Mouse (Mus musculus): ENCODE data around the gene Jam3.
A peak's percentile ranks its signal among the peaks of the same experiment; 100 is the strongest.

Jam3 gene

DNA sequence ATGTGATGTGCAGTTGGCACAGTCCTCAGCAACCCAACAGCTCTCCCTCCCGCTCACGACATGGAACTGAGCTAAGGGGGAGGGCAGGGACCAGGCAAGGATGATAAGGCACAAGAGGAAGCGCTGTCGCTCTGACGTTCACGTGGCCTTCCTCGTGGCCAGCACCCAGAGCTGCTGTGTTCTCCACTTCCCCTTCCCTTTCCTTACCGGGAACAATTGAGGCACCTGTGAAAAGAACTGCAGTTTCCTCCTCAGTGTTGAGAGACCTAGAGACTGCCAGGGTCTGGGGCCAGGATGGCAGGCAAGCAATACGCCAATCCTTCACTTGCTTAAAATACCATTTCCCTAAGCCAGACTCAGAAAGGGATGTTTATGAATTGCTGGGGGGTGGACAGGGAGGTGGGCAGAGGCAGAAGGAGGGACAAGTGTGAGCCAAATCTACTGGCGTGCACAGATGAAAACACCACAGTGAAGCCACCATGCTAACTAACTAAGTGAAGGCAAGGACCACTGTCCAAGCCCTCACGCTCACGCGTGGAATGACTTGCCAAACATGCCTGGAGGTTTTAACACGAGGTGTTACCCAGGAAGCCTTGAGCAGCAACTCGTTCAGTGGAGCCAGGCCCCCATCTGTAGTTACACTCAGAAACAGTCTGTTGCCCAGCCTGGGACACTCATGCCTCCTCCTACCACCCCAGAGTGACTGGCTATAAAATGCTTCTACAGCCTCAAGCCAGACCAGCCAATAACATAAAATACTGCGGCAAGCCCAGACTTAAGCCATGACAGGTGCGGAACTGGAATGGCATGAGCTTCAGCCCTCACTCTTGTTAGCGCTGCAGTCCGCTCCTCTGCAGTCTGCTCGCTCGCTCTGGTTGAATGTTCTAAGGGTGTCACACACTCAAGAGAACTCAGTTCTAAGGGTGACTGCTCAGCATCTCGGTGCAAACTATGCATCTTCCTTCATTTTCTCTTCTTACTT, 45.4 kb downstream of the Jam3 start:
- DNase-seq, result peak; percentile 60

DNA sequence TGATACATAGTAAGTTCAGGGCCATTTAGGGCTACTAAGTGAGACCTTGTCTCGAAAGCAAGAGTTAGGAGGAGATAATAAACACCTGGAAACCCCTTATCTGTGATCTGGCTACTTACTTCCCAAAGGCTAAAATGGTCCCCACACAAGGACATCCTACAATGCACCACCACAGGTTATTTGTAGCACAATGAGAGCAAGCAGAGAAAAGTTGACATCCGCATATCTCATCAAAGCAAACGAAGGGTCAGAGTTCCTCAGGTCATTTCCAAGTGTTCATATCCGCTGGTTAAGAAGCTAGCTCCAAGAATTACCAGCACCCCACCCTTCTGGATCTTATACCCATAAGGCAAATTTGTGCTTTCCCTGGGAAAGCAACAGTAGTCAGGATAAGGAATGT, 46.8 kb downstream of the Jam3 start:
- no peak for DNase-seq

- peak; percentile 47 for DNase-seq
These were observed 49.1 kb downstream of the Jam3 start for GRCm38 (mm10) chr9:27106081-27106480.

GRCm38 (mm10) chr9:27101466-27101865, 53.8 kb downstream of the Jam3 start:
- no peak for DNase-seq

- no peak for DNase-seq
These were observed 55.7 kb downstream of the Jam3 start for GRCm38 (mm10) chr9:27099474-27099873.

GRCm38 (mm10) chr9:27098557-27098956, 56.7 kb downstream of the Jam3 start:
- DNase-seq, result no peak

GRCm38 (mm10) chr9:27098092-27098491, 57.1 kb downstream of the Jam3 start:
- DNase-seq, result no peak

GRCm38 (mm10) chr9:27092916-27093315, 62.3 kb downstream of the Jam3 start:
- DNase-seq, result no peak

- DNase-seq, result no peak
These were observed 64.1 kb downstream of the Jam3 start for GRCm38 (mm10) chr9:27090801-27091775.

- no peak for DNase-seq
These were observed 65.1 kb downstream of the Jam3 start for GRCm38 (mm10) chr9:27090134-27090533.

DNA sequence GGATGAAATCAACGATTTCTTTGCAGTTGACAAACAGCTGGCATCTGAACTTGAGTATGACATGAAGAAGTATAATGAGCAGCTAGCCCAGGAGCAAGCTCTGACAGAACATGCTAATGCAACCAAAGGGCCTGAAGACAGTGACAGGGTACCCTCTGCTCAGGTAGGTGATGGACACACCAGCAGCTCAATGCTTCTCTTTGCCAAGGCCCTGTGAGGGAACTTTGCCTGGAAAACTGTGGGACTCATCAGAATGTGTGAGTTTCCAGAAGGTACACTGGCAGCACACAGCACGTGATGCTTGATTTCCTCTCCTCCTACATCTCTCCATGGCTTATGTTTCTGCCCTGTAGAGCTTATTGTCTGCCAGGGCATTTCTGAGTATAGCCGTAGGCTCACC, 67.8 kb downstream of the Jam3 start:
- no peak for DNase-seq

DNA sequence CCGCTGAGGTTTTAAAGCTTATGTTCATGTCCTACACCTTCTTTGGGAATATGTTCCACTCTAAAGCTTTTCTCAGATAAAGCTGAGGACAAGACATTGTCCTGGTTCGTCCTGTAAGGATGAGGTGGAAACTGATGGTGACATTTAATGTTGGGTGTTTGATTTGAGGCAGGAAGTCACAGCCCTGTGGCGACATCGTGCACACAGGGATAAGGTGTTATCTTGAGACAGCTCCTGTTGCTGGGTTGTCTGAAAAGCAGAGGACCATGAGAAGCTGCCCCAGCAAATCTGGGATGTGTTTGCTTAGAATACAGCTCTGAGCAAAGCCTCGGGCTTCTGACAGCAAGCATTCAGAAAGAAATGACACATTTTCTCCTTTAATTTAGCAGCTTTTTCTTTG, 69.0 kb downstream of the Jam3 start:
- DNase-seq, result no peak

GRCm38 (mm10) chr9:27075812-27076211, 79.4 kb downstream of the Jam3 start:
- no peak for DNase-seq

DNA sequence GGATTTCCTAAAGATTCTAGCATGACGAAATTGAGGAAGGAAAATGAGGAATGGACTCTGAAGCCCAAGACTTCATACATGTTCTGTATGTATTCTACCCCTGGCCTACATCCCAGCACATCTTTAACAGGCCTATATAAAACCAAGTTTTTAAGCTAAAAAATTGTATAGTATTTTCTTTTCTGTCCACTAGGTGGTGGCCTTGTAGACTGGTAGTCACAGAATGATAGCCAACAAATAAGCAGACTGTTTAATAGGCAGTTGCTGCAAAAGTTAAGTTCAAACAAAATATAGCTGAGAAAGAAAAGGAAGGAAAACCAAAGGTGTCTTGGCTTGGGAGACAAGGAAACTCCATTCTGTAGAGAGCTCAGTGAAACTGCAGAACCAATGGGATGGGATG, 80.5 kb downstream of the Jam3 start:
- DNase-seq, result no peak

- DNase-seq, result no peak
These were observed 84.3 kb downstream of the Jam3 start for GRCm38 (mm10) chr9:27070895-27071294.

DNA sequence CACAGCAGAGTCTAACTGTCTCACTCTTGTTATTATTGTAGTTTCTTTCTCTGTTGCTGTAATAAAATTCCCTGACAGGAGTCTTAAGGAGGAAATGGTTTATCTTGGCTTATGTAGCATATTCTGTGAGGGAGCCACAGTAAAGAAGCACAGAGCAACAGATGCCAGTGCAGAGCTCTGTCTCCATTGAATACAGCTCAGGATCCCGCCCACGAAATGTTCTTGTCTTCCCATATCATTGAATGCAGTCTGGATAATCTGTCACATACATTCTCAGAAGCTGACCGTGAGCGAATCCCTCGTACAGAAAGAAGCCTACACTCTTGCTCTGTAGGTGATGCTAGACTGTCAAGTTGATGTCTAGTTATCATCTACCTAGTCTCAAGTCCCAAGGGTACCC, 96.9 kb downstream of the Jam3 start:
- DNase-seq, result no peak

- no peak for DNase-seq
These were observed 105.7 kb downstream of the Jam3 start for GRCm38 (mm10) chr9:27049492-27049891.
